Mouse (Mus musculus): ENCODE data around the gene Ppm1l. TPM values are rescaled to one million over a fixed set of nuclear protein-coding genes. Genes with fewer than 3 reads are reported as not detected.

The Ppm1l gene
- polyA plus RNA-seq, 1 experiment from 2014 or later, result 7.3 TPM

- Histone ChIP-seq H3K4me1 (replicated peaks; ENCODE audit: control insufficient read depth, insufficient read depth, low read length) (no peaks in the 10 kb centered on the region), H3K27ac (ENCODE audit: low read depth) (no peak overlapping the region), H3K36me3 (ENCODE audit: control insufficient read depth, insufficient read depth, low read length) (no peaks in the 10 kb centered on the region), H3K4me2 (ENCODE audit: low read length) (no peak overlapping the region), H3K4me3 (ENCODE audit: low read depth, low read length) (no peak overlapping the region), H3K27me3 (replicated peaks; ENCODE audit: control insufficient read depth, insufficient read depth, low read length) (no peaks in the 10 kb centered on the region), H3K9ac (ENCODE audit: low read length) (no peak overlapping the region), H3K9me3 (ENCODE audit: control insufficient read depth, low read length) (no peaks in the 10 kb centered on the region)
- ATAC-seq (replicated peaks; ENCODE audit: low FRiP score, low TSS enrichment, low read depth) (no peak), DNase-seq (ENCODE audit: low spot score) (no peak)
- WGBS, result 81% methylated on average over 3 of the region's 3 CpGs
Observed at GRCm38 (mm10) chr3:69454330-69454729, 137.7 kb downstream of the Ppm1l start.

DNA sequence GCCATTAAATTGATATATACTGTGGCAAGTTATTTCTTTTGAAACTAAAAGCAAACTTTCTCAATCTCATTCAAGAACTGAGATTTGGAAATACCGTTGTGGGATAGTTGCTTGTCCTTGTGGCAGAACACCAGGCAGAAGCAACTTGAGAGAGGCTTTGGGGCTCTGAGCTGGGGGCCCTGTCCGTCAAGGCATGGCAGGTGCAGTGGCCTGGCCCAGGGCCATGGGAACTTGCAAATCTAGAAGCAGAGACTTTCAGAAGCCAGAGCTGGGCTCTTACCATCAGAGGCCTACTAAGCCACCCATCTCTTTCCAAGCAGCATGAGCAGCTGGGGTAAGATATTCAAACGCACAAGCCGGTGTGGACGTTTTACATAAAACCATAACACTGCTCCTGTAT is 139.4 kb downstream of the Ppm1l start:
- WGBS, result 90% methylated on average over 5 of the region's 5 CpGs
- H3K4me1 ChIP-seq (replicated peaks; ENCODE audit: control insufficient read depth, insufficient read depth, low read length), result no peaks in the 10 kb centered on the region
- H3K27ac ChIP-seq (ENCODE audit: low read depth), result no peak overlapping the region
- no peak overlapping the region for H3K4me3 ChIP-seq (ENCODE audit: low read depth, low read length)
- no peaks in the 10 kb centered on the region for H3K36me3 ChIP-seq (ENCODE audit: control insufficient read depth, insufficient read depth, low read length)
- H3K4me2 ChIP-seq (ENCODE audit: low read length), result no peak overlapping the region
- no peaks in the 10 kb centered on the region for H3K9me3 ChIP-seq (ENCODE audit: control insufficient read depth, low read length)
- no peak overlapping the region for H3K9ac ChIP-seq (ENCODE audit: low read length)
- DNase-seq (ENCODE audit: low spot score) (no peak), ATAC-seq (replicated peaks; ENCODE audit: low FRiP score, low TSS enrichment, low read depth) (no peak)
- no peaks in the 10 kb centered on the region for H3K27me3 ChIP-seq (replicated peaks; ENCODE audit: control insufficient read depth, insufficient read depth, low read length)

DNA sequence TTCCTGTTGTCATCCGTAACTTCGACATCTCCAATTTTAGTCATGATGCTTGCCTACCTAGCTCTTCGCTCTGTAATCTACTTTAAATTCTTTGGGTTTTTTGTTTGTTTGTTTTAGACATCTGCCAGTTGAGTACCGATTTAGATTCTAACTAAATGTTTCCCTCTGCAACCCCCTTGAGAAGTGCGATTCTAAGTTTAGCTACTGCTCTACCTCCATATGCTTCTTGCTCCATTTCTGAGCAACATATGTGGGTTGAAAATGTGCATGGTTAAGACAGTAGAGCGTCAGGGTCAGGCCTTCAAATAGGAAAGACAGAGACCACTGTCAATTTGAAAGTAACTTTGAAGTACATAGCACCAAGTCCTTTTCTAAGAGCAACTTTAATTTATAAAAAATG is 142.1 kb downstream of the Ppm1l start:
- no peaks in the 10 kb centered on the region for H3K9me3 ChIP-seq (ENCODE audit: control insufficient read depth, low read length)
- no peak overlapping the region for H3K4me2 ChIP-seq (ENCODE audit: low read length)
- DNase-seq (ENCODE audit: low spot score), result no peak
- H3K36me3 ChIP-seq (ENCODE audit: control insufficient read depth, insufficient read depth, low read length), result no peaks in the 10 kb centered on the region
- no peak overlapping the region for H3K27ac ChIP-seq (ENCODE audit: low read depth)
- ATAC-seq (replicated peaks; ENCODE audit: low FRiP score, low TSS enrichment, low read depth), result no peak
- H3K9ac ChIP-seq (ENCODE audit: low read length), result no peak overlapping the region
- H3K27me3 ChIP-seq (replicated peaks; ENCODE audit: control insufficient read depth, insufficient read depth, low read length), result no peaks in the 10 kb centered on the region
- H3K4me3 ChIP-seq (ENCODE audit: low read depth, low read length), result no peak overlapping the region
- WGBS, result 83% methylated on average over 6 of the region's 6 CpGs
- H3K4me1 ChIP-seq (replicated peaks; ENCODE audit: control insufficient read depth, insufficient read depth, low read length), result no peaks in the 10 kb centered on the region

GRCm38 (mm10) chr3:69461956-69462355 is 145.3 kb downstream of the Ppm1l start:
- H3K27me3 ChIP-seq (replicated peaks; ENCODE audit: control insufficient read depth, insufficient read depth, low read length), result no peaks in the 10 kb centered on the region
- 52% methylated on average over 1 of the region's 1 CpGs for WGBS
- no peak for DNase-seq (ENCODE audit: low spot score)
- no peak for ATAC-seq (replicated peaks; ENCODE audit: low FRiP score, low TSS enrichment, low read depth)
- no peaks in the 10 kb centered on the region for H3K9me3 ChIP-seq (ENCODE audit: control insufficient read depth, low read length)
- no peaks in the 10 kb centered on the region for H3K36me3 ChIP-seq (ENCODE audit: control insufficient read depth, insufficient read depth, low read length)
- H3K4me2 ChIP-seq (ENCODE audit: low read length), result no peak overlapping the region
- no peak overlapping the region for H3K9ac ChIP-seq (ENCODE audit: low read length)
- no peak overlapping the region for H3K4me3 ChIP-seq (ENCODE audit: low read depth, low read length)
- H3K27ac ChIP-seq (ENCODE audit: low read depth), result no peak overlapping the region
- H3K4me1 ChIP-seq (replicated peaks; ENCODE audit: control insufficient read depth, insufficient read depth, low read length), result no peaks in the 10 kb centered on the region

DNA sequence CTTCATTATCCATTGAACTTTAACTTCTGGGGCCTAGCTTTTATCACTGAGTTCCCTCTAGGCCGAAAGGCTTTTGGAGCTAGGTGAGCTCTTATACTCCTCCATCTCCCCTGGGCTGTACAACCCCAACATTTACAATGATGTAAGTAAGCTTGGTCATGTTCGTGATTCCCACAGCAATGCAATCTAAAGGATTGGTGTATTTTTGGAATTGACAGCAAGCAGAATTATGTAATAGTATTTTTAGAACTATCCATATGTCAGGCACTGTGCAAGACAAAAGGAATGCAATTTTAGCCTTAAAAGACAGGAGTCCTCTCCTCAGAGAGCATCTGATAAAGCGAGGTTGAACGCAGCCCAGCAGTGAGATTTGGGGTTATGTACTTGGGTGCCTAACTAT is 149.1 kb downstream of the Ppm1l start:
- WGBS, result 91% methylated on average over 4 of the region's 4 CpGs
- ATAC-seq (replicated peaks; ENCODE audit: low FRiP score, low TSS enrichment, low read depth), result no peak
- H3K36me3 ChIP-seq (ENCODE audit: control insufficient read depth, insufficient read depth, low read length), result no peaks in the 10 kb centered on the region
- H3K9me3 ChIP-seq (ENCODE audit: control insufficient read depth, low read length), result no peaks in the 10 kb centered on the region
- no peak overlapping the region for H3K4me3 ChIP-seq (ENCODE audit: low read depth, low read length)
- H3K27ac ChIP-seq (ENCODE audit: low read depth), result no peak overlapping the region
- DNase-seq (ENCODE audit: low spot score), result no peak
- no peaks in the 10 kb centered on the region for H3K27me3 ChIP-seq (replicated peaks; ENCODE audit: control insufficient read depth, insufficient read depth, low read length)
- peaks cover 5% of the 10 kb centered on the region; the same call in 1 of the 2 replicates for H3K4me1 ChIP-seq (replicated peaks; ENCODE audit: control insufficient read depth, insufficient read depth, low read length)
- H3K4me2 ChIP-seq (ENCODE audit: low read length), result no peak overlapping the region
- no peak overlapping the region for H3K9ac ChIP-seq (ENCODE audit: low read length)

- Histone ChIP-seq H3K4me2 (ENCODE audit: low read length) (no peak overlapping the region), H3K27ac (ENCODE audit: low read depth) (no peak overlapping the region), H3K4me3 (ENCODE audit: low read depth, low read length) (no peak overlapping the region), H3K27me3 (replicated peaks; ENCODE audit: control insufficient read depth, insufficient read depth, low read length) (no peaks in the 10 kb centered on the region), H3K36me3 (ENCODE audit: control insufficient read depth, insufficient read depth, low read length) (no peaks in the 10 kb centered on the region), H3K9ac (ENCODE audit: low read length) (no peak overlapping the region), H3K9me3 (ENCODE audit: control insufficient read depth, low read length) (no peaks in the 10 kb centered on the region), H3K4me1 (replicated peaks; ENCODE audit: control insufficient read depth, insufficient read depth, low read length) (peaks cover 5% of the 10 kb centered on the region; the same call in 1 of the 2 replicates)
- 30% methylated on average over 9 of the region's 9 CpGs for WGBS
- no peak for DNase-seq (ENCODE audit: low spot score)
- ATAC-seq (replicated peaks; ENCODE audit: low FRiP score, low TSS enrichment, low read depth), result no peak
Observed at GRCm38 (mm10) chr3:69468280-69469008, 151.8 kb downstream of the Ppm1l start.

DNA sequence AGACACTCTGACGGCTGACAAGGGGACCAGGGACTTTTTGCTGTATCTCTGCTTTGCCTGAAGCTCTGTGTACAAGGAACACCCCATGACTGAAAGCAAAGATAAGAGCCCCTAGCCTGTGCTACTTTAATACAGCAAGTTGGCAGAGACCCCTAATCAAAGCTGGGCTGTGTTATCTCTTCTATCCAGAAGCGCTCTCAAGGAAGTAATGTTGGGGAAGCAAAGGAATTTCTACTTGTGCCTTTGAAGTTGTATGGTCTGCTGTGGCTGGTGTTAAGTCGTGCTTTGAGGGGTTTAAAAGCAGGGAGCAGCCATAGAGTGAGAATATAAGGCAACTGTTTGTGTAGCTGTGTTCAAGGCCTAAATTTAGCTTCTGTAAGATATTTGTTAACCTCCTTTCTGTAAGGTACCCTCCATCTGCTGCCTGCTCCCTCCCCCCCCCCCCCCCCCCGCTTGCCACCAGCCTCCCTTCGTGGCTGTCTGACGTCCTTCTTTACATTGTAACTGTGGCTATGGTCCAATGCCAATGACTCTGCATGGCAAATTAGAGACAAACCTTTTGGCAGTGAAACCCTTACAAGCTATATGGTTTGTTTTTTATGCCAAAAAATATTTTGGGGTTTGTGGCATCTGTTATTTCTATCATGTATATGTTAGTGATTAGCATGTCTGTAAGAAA is 152.9 kb downstream of the Ppm1l start:
- WGBS, result 53% methylated on average over 5 of the region's 6 CpGs

DNA sequence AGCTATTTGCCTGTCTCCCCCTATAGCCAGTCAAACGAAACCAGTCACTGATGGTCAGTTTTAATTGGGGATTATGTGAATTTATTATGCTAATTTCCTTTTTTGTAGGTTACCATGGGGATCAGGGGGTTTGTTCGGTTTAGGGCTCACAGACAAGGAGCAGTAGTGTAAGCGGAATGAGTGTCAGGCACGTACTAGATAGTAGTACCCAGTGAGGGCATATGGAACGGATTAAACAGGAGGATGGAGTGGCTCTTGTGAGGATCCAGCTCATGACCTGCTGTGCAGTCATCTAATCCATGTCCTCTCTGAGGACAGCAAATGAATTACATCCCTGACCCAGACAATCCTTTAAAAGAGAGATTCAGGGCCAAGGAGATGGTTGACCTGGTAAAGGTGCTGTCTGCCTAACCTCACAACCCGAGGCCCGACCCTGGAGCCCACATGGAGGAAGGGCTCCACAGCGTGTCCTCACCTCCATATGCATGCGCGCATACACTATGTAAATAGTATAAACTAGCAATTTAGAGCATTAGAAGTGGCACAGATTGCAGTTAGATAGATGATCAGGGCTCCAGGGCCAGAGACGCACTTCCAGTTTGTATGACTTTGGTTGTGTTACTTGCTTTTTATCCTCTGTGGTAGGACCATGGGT is 153.6 kb downstream of the Ppm1l start:
- WGBS, result 89% methylated on average over 11 of the region's 11 CpGs
- no peaks in the 10 kb centered on the region for H3K9me3 ChIP-seq (ENCODE audit: control insufficient read depth, low read length)
- no peak overlapping the region for H3K27ac ChIP-seq (ENCODE audit: low read depth)
- no peaks in the 10 kb centered on the region for H3K36me3 ChIP-seq (ENCODE audit: control insufficient read depth, insufficient read depth, low read length)
- no peaks in the 10 kb centered on the region for H3K27me3 ChIP-seq (replicated peaks; ENCODE audit: control insufficient read depth, insufficient read depth, low read length)
- H3K4me1 ChIP-seq (replicated peaks; ENCODE audit: control insufficient read depth, insufficient read depth, low read length), result peaks cover 5% of the 10 kb centered on the region; the same call in 1 of the 2 replicates
- no peak overlapping the region for H3K4me3 ChIP-seq (ENCODE audit: low read depth, low read length)
- H3K4me2 ChIP-seq (ENCODE audit: low read length), result no peak overlapping the region
- DNase-seq (ENCODE audit: low spot score) (no peak), ATAC-seq (replicated peaks; ENCODE audit: low FRiP score, low TSS enrichment, low read depth) (no peak)
- H3K9ac ChIP-seq (ENCODE audit: low read length), result no peak overlapping the region

More for the DNA sequence above, 152.9 kb downstream of the Ppm1l start:
- DNase-seq (ENCODE audit: low spot score), result no peak
- ATAC-seq (replicated peaks; ENCODE audit: low FRiP score, low TSS enrichment, low read depth), result no peak
- no peak overlapping the region for H3K4me3 ChIP-seq (ENCODE audit: low read depth, low read length)
- no peaks in the 10 kb centered on the region for H3K9me3 ChIP-seq (ENCODE audit: control insufficient read depth, low read length)
- H3K4me2 ChIP-seq (ENCODE audit: low read length), result no peak overlapping the region
- H3K27ac ChIP-seq (ENCODE audit: low read depth), result no peak overlapping the region
- H3K9ac ChIP-seq (ENCODE audit: low read length), result no peak overlapping the region
- H3K4me1 ChIP-seq (replicated peaks; ENCODE audit: control insufficient read depth, insufficient read depth, low read length), result peaks cover 5% of the 10 kb centered on the region; the same call in 1 of the 2 replicates
- no peaks in the 10 kb centered on the region for H3K36me3 ChIP-seq (ENCODE audit: control insufficient read depth, insufficient read depth, low read length)
- no peaks in the 10 kb centered on the region for H3K27me3 ChIP-seq (replicated peaks; ENCODE audit: control insufficient read depth, insufficient read depth, low read length)
